Mouse (Mus musculus): ENCODE results near the gene Ptpru. TPM values are rescaled to one million over a fixed set of nuclear protein-coding genes. Genes with fewer than 3 reads are reported as not detected.

Gene Ptpru
- polyA plus RNA-seq, 1 experiment from 2014 or later = 5.7 TPM

DNA sequence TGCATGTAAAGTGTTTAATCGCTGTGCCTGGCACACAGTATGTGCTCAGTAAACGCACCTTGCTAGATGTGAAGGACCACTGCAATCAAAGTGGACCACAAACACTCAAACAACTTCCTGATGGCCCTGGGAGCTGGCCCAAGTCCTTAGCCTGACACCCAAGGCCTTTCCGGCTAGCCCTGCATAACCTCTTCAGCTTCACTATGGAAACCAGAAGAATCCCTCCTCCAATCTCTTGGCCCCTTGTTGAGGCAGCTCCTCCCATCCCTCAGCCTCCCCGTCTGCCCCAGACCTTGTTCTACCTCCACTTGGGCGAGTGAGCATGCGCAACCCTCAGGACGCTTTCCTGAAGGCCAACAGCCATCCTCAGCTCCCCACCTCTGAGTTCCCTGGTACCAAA lies 51.3 kb downstream of the Ptpru start:
- Histone ChIP-seq H3K4me1 (replicated peaks; ENCODE audit: control insufficient read depth, insufficient read depth, low read length) (0 out of 2 replicates have a peak, but pooled peaks cover 2% of the 10 kb centered on the region), H3K9ac (ENCODE audit: low read length) (no peak overlapping the region), H3K4me3 (ENCODE audit: low read depth, low read length) (no peak overlapping the region), H3K4me2 (ENCODE audit: low read length) (no peak overlapping the region), H3K9me3 (ENCODE audit: control insufficient read depth, low read length) (no peaks in the 10 kb centered on the region), H3K27ac (ENCODE audit: low read depth) (no peak overlapping the region), H3K36me3 (ENCODE audit: control insufficient read depth, insufficient read depth, low read length) (no peaks in the 10 kb centered on the region), H3K27me3 (replicated peaks; ENCODE audit: control insufficient read depth, insufficient read depth, low read length) (no peaks in the 10 kb centered on the region)
- ATAC-seq (replicated peaks; ENCODE audit: low FRiP score, low TSS enrichment, low read depth) = no peak
- DNase-seq (ENCODE audit: low spot score) = no peak
- 88% methylated on average over 7 of the region's 7 CpGs for WGBS

DNA sequence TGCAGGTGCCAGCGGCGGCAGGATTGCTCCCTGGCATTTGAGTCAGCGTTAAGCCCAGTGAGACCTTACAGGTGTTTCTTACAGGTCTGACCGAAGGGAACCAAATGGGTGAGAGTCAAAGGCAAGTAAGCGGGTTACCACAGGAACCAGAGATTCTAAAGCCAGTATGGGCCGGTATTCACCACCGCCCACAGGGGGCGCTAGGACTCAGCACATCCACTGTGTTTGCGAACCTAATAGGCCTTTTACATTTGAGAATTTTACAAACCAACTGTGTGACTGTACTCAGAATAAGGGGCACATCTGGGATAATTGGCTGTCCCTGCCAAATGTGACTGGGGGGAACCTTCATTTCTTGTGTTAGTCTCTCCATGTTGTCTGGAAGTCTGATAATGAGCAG lies 54.1 kb downstream of the Ptpru start:
- 20% methylated on average over 9 of the region's 9 CpGs for WGBS
- DNase-seq (ENCODE audit: low spot score) = peak; percentile 82

DNA sequence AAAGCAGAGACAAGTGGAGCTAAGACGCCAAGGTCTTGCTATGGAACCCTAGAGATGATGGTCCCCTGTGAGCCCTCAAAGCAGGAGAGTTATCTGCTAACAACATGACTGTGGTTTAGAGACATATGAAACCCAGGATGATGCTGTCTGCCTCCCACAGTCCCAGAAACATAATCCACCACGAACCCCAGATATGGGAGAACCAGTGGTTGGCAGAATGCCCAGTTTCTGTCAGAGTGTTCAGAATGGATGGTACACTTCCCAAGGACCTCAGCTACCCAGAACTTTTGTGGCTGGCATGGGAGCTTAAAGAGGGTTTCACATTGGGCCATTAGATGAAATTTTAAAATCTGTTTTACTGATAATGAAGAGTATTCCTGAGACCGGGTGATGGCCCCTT lies 57.1 kb downstream of the Ptpru start:
- H3K9me3 ChIP-seq (ENCODE audit: control insufficient read depth, low read length) = no peaks in the 10 kb centered on the region
- H3K9ac ChIP-seq (ENCODE audit: low read length) = no peak overlapping the region
- DNase-seq (ENCODE audit: low spot score) (peak; percentile 54), ATAC-seq (replicated peaks; ENCODE audit: low FRiP score, low TSS enrichment, low read depth) (no peak)
- no peak overlapping the region for H3K27ac ChIP-seq (ENCODE audit: low read depth)
- H3K4me3 ChIP-seq (ENCODE audit: low read depth, low read length) = no peak overlapping the region
- H3K4me1 ChIP-seq (replicated peaks; ENCODE audit: control insufficient read depth, insufficient read depth, low read length) = 0 out of 2 replicates have a peak, but pooled peaks cover 5% of the 10 kb centered on the region
- WGBS = 39% methylated on average over 3 of the region's 3 CpGs
- H3K4me2 ChIP-seq (ENCODE audit: low read length) = no peak overlapping the region
- H3K36me3 ChIP-seq (ENCODE audit: control insufficient read depth, insufficient read depth, low read length) = no peaks in the 10 kb centered on the region
- no peaks in the 10 kb centered on the region for H3K27me3 ChIP-seq (replicated peaks; ENCODE audit: control insufficient read depth, insufficient read depth, low read length)

More for the DNA sequence above, 54.1 kb downstream of the Ptpru start:
- Histone ChIP-seq H3K27me3 (replicated peaks; ENCODE audit: control insufficient read depth, insufficient read depth, low read length) (no peaks in the 10 kb centered on the region), H3K4me2 (ENCODE audit: low read length) (no peak overlapping the region), H3K36me3 (ENCODE audit: control insufficient read depth, insufficient read depth, low read length) (no peaks in the 10 kb centered on the region), H3K27ac (ENCODE audit: low read depth) (no peak overlapping the region), H3K4me1 (replicated peaks; ENCODE audit: control insufficient read depth, insufficient read depth, low read length) (0 out of 2 replicates have a peak, but pooled peaks cover 5% of the 10 kb centered on the region), H3K9me3 (ENCODE audit: control insufficient read depth, low read length) (no peaks in the 10 kb centered on the region), H3K9ac (ENCODE audit: low read length) (no peak overlapping the region), H3K4me3 (ENCODE audit: low read depth, low read length) (no peak overlapping the region)
- ATAC-seq (replicated peaks; ENCODE audit: low FRiP score, low TSS enrichment, low read depth) = no peak

DNA sequence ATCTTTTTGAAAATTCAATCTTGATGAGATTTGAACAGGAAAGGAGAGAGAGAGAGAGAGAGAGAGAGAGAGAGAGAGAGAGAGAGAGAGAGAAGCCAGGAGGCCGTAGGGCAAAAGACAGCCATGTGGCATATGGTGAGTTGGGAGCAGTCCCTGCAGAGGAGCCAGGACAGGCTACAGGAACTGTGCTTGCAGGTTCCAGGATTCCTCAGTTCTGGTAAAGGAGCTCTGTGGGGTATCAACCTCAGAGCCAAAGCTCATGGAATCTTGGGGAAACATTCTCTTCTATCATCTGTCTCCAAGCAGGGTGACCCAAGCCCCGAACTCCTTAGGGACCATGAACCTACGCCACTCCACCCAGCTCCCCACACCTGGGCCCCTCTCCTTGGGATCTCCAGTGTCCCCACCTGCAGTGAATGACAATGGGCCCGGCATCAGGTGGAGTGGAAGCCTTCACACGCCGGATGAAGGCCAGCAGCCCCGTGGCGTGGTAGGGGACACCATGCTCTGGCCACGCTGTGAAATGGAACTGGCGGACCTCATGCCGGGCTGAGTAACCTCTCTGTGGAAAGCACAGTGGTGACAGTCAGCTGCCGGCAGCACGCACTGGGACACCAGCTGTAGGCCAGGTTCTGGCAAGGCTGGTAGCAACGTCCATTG lies 59.3 kb downstream of the Ptpru start:
- Histone ChIP-seq H3K9me3 (ENCODE audit: control insufficient read depth, low read length) (no peaks in the 10 kb centered on the region), H3K27ac (ENCODE audit: low read depth) (no peak overlapping the region), H3K4me2 (ENCODE audit: low read length) (no peak overlapping the region), H3K27me3 (replicated peaks; ENCODE audit: control insufficient read depth, insufficient read depth, low read length) (no peaks in the 10 kb centered on the region), H3K36me3 (ENCODE audit: control insufficient read depth, insufficient read depth, low read length) (no peaks in the 10 kb centered on the region), H3K4me3 (ENCODE audit: low read depth, low read length) (no peak overlapping the region), H3K9ac (ENCODE audit: low read length) (no peak overlapping the region), H3K4me1 (replicated peaks; ENCODE audit: control insufficient read depth, insufficient read depth, low read length) (0 out of 2 replicates have a peak, but pooled peaks cover 5% of the 10 kb centered on the region)
- DNase-seq (ENCODE audit: low spot score) (no peak), ATAC-seq (replicated peaks; ENCODE audit: low FRiP score, low TSS enrichment, low read depth) (no peak)
- WGBS = 86% methylated on average over 14 of the region's 14 CpGs

DNA sequence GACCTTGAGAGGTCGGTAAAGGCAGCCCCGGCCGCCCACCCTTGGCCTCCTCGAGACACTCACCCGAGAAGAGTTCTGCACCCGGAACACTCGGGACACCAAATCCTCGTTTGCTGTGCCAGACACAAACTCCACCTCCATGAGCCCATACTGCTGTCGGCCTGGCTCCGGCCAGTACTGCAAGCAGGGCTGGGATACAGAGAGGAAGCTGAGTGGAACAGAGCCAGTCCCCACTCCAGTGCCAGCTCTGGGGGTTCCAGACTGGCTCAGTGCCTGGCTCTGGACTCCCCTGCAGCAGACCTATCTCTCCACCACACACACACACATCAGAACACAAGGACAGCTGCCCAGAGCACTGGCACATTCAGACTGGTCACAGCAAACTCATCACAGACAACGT lies 66.7 kb downstream of the Ptpru start:
- no peak overlapping the region for H3K4me2 ChIP-seq (ENCODE audit: low read length)

DNA sequence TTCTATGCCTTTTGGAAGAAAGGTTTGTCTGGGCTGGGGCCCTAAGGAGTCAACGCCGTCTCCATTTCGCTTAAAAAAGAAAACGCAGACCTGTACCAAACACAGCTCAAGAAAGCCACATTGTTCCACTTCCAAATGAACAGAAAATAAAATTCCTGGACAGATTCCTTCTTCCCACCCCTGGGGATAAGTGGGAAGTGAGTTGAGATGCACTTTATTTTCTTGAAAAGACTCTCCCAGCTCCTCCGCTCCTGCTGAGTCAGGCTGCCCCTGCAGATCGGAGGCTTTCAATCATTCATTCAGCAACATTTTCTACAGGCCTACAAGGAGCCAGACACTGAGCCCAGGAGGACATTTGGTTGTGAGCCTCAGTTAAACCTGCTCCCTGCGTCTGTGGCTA lies 74.2 kb downstream of the Ptpru start:
- no peaks in the 10 kb centered on the region for H3K36me3 ChIP-seq (ENCODE audit: control insufficient read depth, insufficient read depth, low read length)
- ATAC-seq (replicated peaks; ENCODE audit: low FRiP score, low TSS enrichment, low read depth) = no peak
- DNase-seq (ENCODE audit: low spot score) = no peak

More for the DNA sequence above, 66.7 kb downstream of the Ptpru start:
- no peaks in the 10 kb centered on the region for H3K4me1 ChIP-seq (replicated peaks; ENCODE audit: control insufficient read depth, insufficient read depth, low read length)
- H3K36me3 ChIP-seq (ENCODE audit: control insufficient read depth, insufficient read depth, low read length) = no peaks in the 10 kb centered on the region
- H3K9me3 ChIP-seq (ENCODE audit: control insufficient read depth, low read length) = no peaks in the 10 kb centered on the region
- DNase-seq (ENCODE audit: low spot score) (no peak), ATAC-seq (replicated peaks; ENCODE audit: low FRiP score, low TSS enrichment, low read depth) (no peak)
- no peak overlapping the region for H3K9ac ChIP-seq (ENCODE audit: low read length)
- H3K4me3 ChIP-seq (ENCODE audit: low read depth, low read length) = no peak overlapping the region
- no peak overlapping the region for H3K27ac ChIP-seq (ENCODE audit: low read depth)
- 82% methylated on average over 11 of the region's 11 CpGs for WGBS
- H3K27me3 ChIP-seq (replicated peaks; ENCODE audit: control insufficient read depth, insufficient read depth, low read length) = no peaks in the 10 kb centered on the region

DNA sequence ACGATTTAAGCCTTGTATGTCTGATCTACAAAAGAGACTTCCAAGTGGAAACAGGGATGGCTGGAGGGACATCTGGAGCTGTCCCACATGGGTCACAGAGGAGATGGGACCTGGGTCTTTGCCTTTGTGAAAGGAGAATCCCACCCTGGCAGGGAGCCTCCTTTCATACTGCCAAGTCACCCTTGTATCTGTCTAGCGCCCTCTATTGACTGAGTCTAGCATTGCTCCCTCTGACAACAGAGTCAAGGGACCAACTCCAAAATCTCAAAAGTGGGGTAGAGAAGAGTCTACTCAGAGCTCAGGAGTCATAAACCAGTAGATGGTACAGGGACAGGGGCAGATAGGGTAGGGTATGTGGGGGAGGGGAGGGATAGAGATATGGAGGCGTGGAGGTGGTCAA lies 74.6 kb downstream of the Ptpru start:
- no peak for DNase-seq (ENCODE audit: low spot score)
- no peak overlapping the region for H3K9ac ChIP-seq (ENCODE audit: low read length)
- H3K4me1 ChIP-seq (replicated peaks; ENCODE audit: control insufficient read depth, insufficient read depth, low read length) = no peaks in the 10 kb centered on the region
- H3K27ac ChIP-seq (ENCODE audit: low read depth) = no peak overlapping the region
- ATAC-seq (replicated peaks; ENCODE audit: low FRiP score, low TSS enrichment, low read depth) = no peak
- no peaks in the 10 kb centered on the region for H3K27me3 ChIP-seq (replicated peaks; ENCODE audit: control insufficient read depth, insufficient read depth, low read length)
- no peak overlapping the region for H3K4me3 ChIP-seq (ENCODE audit: low read depth, low read length)
- H3K36me3 ChIP-seq (ENCODE audit: control insufficient read depth, insufficient read depth, low read length) = no peaks in the 10 kb centered on the region
- H3K9me3 ChIP-seq (ENCODE audit: control insufficient read depth, low read length) = no peaks in the 10 kb centered on the region
- WGBS = 66% methylated on average over 3 of the region's 3 CpGs
- no peak overlapping the region for H3K4me2 ChIP-seq (ENCODE audit: low read length)

More for the DNA sequence above, 74.2 kb downstream of the Ptpru start:
- Histone ChIP-seq H3K9ac (ENCODE audit: low read length) (no peak overlapping the region), H3K27me3 (replicated peaks; ENCODE audit: control insufficient read depth, insufficient read depth, low read length) (no peaks in the 10 kb centered on the region), H3K27ac (ENCODE audit: low read depth) (no peak overlapping the region), H3K4me3 (ENCODE audit: low read depth, low read length) (no peak overlapping the region), H3K4me1 (replicated peaks; ENCODE audit: control insufficient read depth, insufficient read depth, low read length) (no peaks in the 10 kb centered on the region), H3K9me3 (ENCODE audit: control insufficient read depth, low read length) (no peaks in the 10 kb centered on the region), H3K4me2 (ENCODE audit: low read length) (no peak overlapping the region)
- 90% methylated on average over 7 of the region's 7 CpGs for WGBS

DNA sequence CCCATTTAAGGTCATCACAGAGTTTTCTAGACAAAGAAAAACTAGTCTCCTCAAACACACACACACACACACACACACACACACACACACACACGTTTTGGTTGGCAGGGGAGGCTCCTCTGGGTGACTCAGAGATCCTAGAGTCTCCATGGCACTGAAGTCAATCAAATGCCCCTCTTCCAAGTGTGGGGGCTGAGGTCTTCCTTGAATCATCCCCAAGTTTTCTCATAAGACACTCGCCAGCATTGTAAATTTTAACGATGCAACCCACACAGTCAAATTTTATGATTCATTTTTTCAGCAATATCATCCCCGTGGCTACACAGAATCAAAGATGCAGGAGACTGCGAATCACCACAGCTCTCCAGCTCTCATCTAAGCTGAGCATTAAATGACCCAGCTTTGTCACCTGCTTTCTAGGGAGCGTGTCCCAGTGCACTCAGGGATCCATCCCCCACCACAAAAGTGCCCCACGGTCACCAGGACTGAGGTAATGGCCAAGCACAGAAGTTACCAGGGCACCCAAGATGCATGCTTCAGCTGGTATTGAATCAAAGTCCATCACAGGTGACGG lies 75.8 kb downstream of the Ptpru start:
- ATAC-seq (replicated peaks; ENCODE audit: low FRiP score, low TSS enrichment, low read depth) = no peak
- no peak overlapping the region for H3K4me3 ChIP-seq (ENCODE audit: low read depth, low read length)
- WGBS = 79% methylated on average over 8 of the region's 8 CpGs

More for the DNA sequence above, 75.8 kb downstream of the Ptpru start:
- no peak for DNase-seq (ENCODE audit: low spot score)
- H3K4me2 ChIP-seq (ENCODE audit: low read length) = no peak overlapping the region
- no peak overlapping the region for H3K9ac ChIP-seq (ENCODE audit: low read length)
- no peaks in the 10 kb centered on the region for H3K36me3 ChIP-seq (ENCODE audit: control insufficient read depth, insufficient read depth, low read length)
- no peaks in the 10 kb centered on the region for H3K4me1 ChIP-seq (replicated peaks; ENCODE audit: control insufficient read depth, insufficient read depth, low read length)
- H3K27me3 ChIP-seq (replicated peaks; ENCODE audit: control insufficient read depth, insufficient read depth, low read length) = no peaks in the 10 kb centered on the region
- H3K9me3 ChIP-seq (ENCODE audit: control insufficient read depth, low read length) = no peaks in the 10 kb centered on the region
- H3K27ac ChIP-seq (ENCODE audit: low read depth) = no peak overlapping the region

All from intestine, embryonic 14.5 days (tissue).